Mouse (Mus musculus) ES-E14 (cell line): ENCODE data around the gene 5730596B20Rik. TPM values are rescaled to one million over a fixed set of nuclear protein-coding genes. Genes with fewer than 3 reads are reported as not detected.

Source experiments
- DNase-seq: peaks from one replicate; pipeline ENCODE4 v3.0.0-alpha.2; 2013; ENCODE audit warnings: low read depth, low spot score
- H3K27ac ChIP-seq: 2 replicates; pipeline ENCODE4 v1.5.1; 2012; ENCODE audit warnings: low read depth, mild to moderate bottlenecking, low read length, moderate library complexity, mixed read lengths; ENCODE audit not compliant: poor library complexity, insufficient read depth, severe bottlenecking
- H3K36me3 ChIP-seq: 2 replicates; pipeline ENCODE4 v1.6.1; 2012; ENCODE audit warnings: mild to moderate bottlenecking, low read length, moderate library complexity, mixed read lengths; ENCODE audit not compliant: control insufficient read depth, poor library complexity, insufficient read depth, severe bottlenecking
- H3K4me1 ChIP-seq, 2 experiments: fragments of 150-350 bp in 1 of 2; sonication (generic) in 1 of 2; 2 replicates each; pipeline ENCODE4 v1.6.1; 2012; ENCODE audit warnings: low read length in 2 of 2, mild to moderate bottlenecking in 1 of 2, mixed read lengths in 1 of 2; ENCODE audit not compliant: control insufficient read depth in 2 of 2, insufficient read depth in 2 of 2, poor library complexity in 1 of 2
- H3K4me3 ChIP-seq, 2 experiments: fragments of 150-350 bp in 1 of 2; sonication (generic) in 1 of 2; 2 replicates each; pipeline ENCODE4 v1.5.1; 2012; ENCODE audit warnings: low read length in 2 of 2, low read depth in 1 of 2, mild to moderate bottlenecking in 1 of 2, mixed read lengths in 1 of 2; ENCODE audit not compliant: insufficient read depth in 1 of 2, poor library complexity in 1 of 2, severe bottlenecking in 1 of 2
- H3K9ac ChIP-seq: 2 replicates; pipeline ENCODE4 v1.6.1; 2012; ENCODE audit warnings: low read depth, mild to moderate bottlenecking, low read length, mixed read lengths; ENCODE audit not compliant: poor library complexity, insufficient read depth, severe bottlenecking
- H3K9me3 ChIP-seq: fragments of 150-350 bp; sonication (generic); 2 replicates; pipeline ENCODE4 v1.6.1; 2012; ENCODE audit warnings: low read depth, mild to moderate bottlenecking, low read length; ENCODE audit not compliant: control insufficient read depth, insufficient read depth
- CHD2 ChIP-seq: IDR thresholded peaks from 2 replicates; pipeline ENCODE4 v1.6.1; 2014; ENCODE audit warnings: mild to moderate bottlenecking, low read depth, low read length, inconsistent platforms
- HCFC1 ChIP-seq: IDR thresholded peaks from 2 replicates; pipeline ENCODE4 v1.6.1; 2012; ENCODE audit warnings: low read length, inconsistent platforms, borderline replicate concordance; ENCODE audit not compliant: insufficient read depth
- MAFK ChIP-seq: IDR thresholded peaks from 2 replicates; pipeline ENCODE4 v1.6.1; 2014; ENCODE audit warnings: mild to moderate bottlenecking, low read depth, low read length, inconsistent platforms; ENCODE audit not compliant: insufficient read depth
- ZC3H11A ChIP-seq: IDR thresholded peaks from 2 replicates; pipeline ENCODE4 v1.6.1; 2012; ENCODE audit warnings: low read depth, mild to moderate bottlenecking, inconsistent platforms, low read length, borderline replicate concordance
- ZNF384 ChIP-seq: IDR thresholded peaks from 2 replicates; pipeline ENCODE4 v1.6.1; 2012; ENCODE audit warnings: low read depth, low read length, inconsistent platforms
- in situ Hi-C, 2 experiments: fragments of 600-800 bp; cut with MboI; formaldehyde crosslinking; loops; one replicate each; pipeline ENCODE4 v1.15.1; 2025; ENCODE audit warnings: low sequenced_read_pairs in 2 of 2, inconsistent platforms in 1 of 2; ENCODE audit not compliant: unreplicated experiment in 2 of 2
- total RNA-seq: library from RNA; depleted of rRNA; stranded (reverse); fragments of 300-350 nt; gene quantifications from 2 replicates; pipeline ENCODE4 v1.2.3, GENCODE M21; 2012

The 5730596B20Rik gene
- total RNA-seq, 1 experiment, result 0.18 TPM

GRCm38 (mm10) chr6:52209685-52210046 is 32.4 kb downstream of the 5730596B20Rik start:
- H3K9ac ChIP-seq, result no peak overlapping the region
- TF ChIP-seq HCFC1 (no peak), CHD2 (no peak), ZNF384 (no peak), MAFK (no peak), ZC3H11A (no peak)
- H3K27ac ChIP-seq, result no peak overlapping the region
- no peak for DNase-seq
- no peaks in the 10 kb centered on the region for H3K9me3 ChIP-seq
- in situ Hi-C loops, result loop anchor here in 1 of 2 experiments (25.0 kb wide), 1 partner anchor 597 kb away; no protein-coding TSS in a partner anchor
- H3K4me1 ChIP-seq, result peaks cover 0 to 5% of the 10 kb centered on the region in 2 experiments; a peak in 1 of 4 replicates
- no peaks in the 10 kb centered on the region for H3K36me3 ChIP-seq
- H3K4me3 ChIP-seq, result no peak overlapping the region

GRCm38 (mm10) chr6:52211170-52211935 is 34.1 kb downstream of the 5730596B20Rik start:
- in situ Hi-C loops, result loop anchor here in 1 of 2 experiments (25.0 kb wide), 1 partner anchor 599 kb away; no protein-coding TSS in a partner anchor

GRCm38 (mm10) chr6:52211961-52212360 is 34.7 kb downstream of the 5730596B20Rik start:
- H3K4me1 ChIP-seq, result peaks cover 0 to 4% of the 10 kb centered on the region in 2 experiments; a peak in 1 of 4 replicates
- DNase-seq, result no peak
- H3K4me3 ChIP-seq, result no peak overlapping the region
- no peak overlapping the region for H3K9ac ChIP-seq
- in situ Hi-C loops, result loop anchor here in 1 of 2 experiments (25.0 kb wide), 1 partner anchor 600 kb away; no protein-coding TSS in a partner anchor
- H3K27ac ChIP-seq, result no peak overlapping the region
- no peaks in the 10 kb centered on the region for H3K9me3 ChIP-seq
- no peak for TF ChIP-seq ZNF384
- TF ChIP-seq MAFK, result no peak
- no peaks in the 10 kb centered on the region for H3K36me3 ChIP-seq

More at GRCm38 (mm10) chr6:52211170-52211935, 34.1 kb downstream of the 5730596B20Rik start:
- Histone ChIP-seq H3K4me1 (peaks cover 0 to 4% of the 10 kb centered on the region in 2 experiments; a peak in 1 of 4 replicates), H3K9ac (no peak overlapping the region), H3K9me3 (no peaks in the 10 kb centered on the region), H3K4me3 (no peak overlapping the region), H3K27ac (no peak overlapping the region), H3K36me3 (no peaks in the 10 kb centered on the region)
- no peak for DNase-seq
- TF ChIP-seq ZC3H11A, result no peak
- no peak for TF ChIP-seq CHD2
- no peak for TF ChIP-seq ZNF384
- TF ChIP-seq HCFC1, result no peak
- no peak for TF ChIP-seq MAFK

GRCm38 (mm10) chr6:52212556-52213118 is 35.3 kb downstream of the 5730596B20Rik start:
- no peak for DNase-seq
- H3K9ac ChIP-seq, result no peak overlapping the region
- no peaks in the 10 kb centered on the region for H3K9me3 ChIP-seq
- in situ Hi-C loops, result loop anchor here in 1 of 2 experiments (25.0 kb wide), 1 partner anchor 600 kb away; no protein-coding TSS in a partner anchor
- no peak overlapping the region for H3K27ac ChIP-seq
- peaks cover 0 to 4% of the 10 kb centered on the region in 2 experiments; a peak in 1 of 4 replicates for H3K4me1 ChIP-seq
- no peak for TF ChIP-seq CHD2
- no peak for TF ChIP-seq ZNF384
- TF ChIP-seq HCFC1, result no peak
- TF ChIP-seq MAFK, result no peak
- TF ChIP-seq ZC3H11A, result no peak
- no peaks in the 10 kb centered on the region for H3K36me3 ChIP-seq
- H3K4me3 ChIP-seq, result no peak overlapping the region
